Mouse (Mus musculus) cortical plate, adult 2 months (tissue): ENCODE results near the gene Tcf7l1.

Experiments
- CTCF ChIP-seq: fragments of 200-500 bp; IDR thresholded peaks from 2 replicates; pipeline ENCODE4 v1.5.1; 2011; ENCODE audit warnings: mild to moderate bottlenecking, control low read depth, low read length; ENCODE audit not compliant: insufficient read depth; ENCODE audit errors: extremely low read depth
- POLR2A ChIP-seq: fragments of 200-500 bp; IDR thresholded peaks from 2 replicates; pipeline ENCODE4 v1.6.1; 2011; ENCODE audit warnings: mild to moderate bottlenecking, low read length, control low read depth; ENCODE audit not compliant: insufficient read depth; ENCODE audit errors: extremely low read depth

DNA sequence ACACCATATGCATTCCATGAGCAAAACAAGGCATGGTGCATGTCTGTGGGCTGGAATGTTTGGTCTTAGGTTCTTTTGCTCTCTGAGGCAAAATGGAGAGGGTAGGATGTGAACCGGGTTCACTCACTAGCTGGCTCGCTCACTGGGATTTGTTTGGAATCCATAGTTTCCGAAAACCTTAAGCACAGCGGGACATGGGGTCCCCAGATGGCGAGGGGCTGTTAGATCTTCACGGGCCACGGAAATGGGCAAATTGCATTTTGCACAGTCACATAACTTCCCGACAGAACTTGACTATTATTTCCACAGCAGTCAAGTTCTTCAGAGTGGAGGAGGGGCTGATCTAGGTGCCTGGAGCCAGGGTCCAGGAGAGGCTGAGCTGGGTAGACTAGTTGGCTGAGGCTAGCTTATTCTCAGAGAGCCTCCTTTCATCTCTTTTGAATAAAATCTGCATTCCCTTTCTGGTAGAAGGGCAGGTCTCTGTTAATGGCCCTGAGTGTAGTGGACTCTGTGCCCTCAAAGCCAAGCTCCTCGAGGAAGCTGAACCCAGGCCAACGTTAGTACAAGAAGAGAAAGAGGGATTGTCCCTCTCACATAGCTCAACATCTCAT, 78.1 kb downstream of the Tcf7l1 start:
- no peak for TF ChIP-seq CTCF
- TF ChIP-seq POLR2A: no peak
